Mouse (Mus musculus): ENCODE measurements around the gene Slc15a3. TPM values are rescaled to one million over a fixed set of nuclear protein-coding genes. Genes with fewer than 3 reads are reported as not detected.

Slc15a3 gene
- total and polyA plus RNA-seq, 3 experiments, result not detected

DNA sequence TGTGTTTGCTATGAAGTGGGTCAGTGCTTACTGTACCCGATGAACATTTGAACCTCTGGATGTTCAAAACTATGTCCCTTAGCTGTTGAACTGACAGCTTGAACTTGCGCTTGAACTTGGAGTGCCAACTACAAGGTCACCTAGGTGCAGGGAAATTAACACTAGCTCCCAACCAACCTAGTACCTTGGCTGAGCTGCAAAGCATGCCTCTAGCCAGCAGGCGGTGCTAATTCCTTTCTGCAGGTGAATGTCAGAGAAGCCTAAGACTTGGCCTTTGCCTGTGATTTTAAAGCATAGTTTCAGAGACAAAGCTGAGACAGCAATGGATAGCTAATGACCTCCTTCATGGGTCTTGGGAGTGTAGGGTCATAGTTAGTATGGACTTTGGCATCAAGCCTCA lies 68.4 kb downstream of the Slc15a3 start:
- no peaks in the 10 kb centered on the region for H3K27me3 ChIP-seq (ENCODE audit: control insufficient read depth in 1 of 2, insufficient read depth in 2 of 2, low read length in 2 of 2)
- H3K9ac ChIP-seq (ENCODE audit: control insufficient read depth, low read depth, low read length, poor library complexity, severe bottlenecking), result no peak overlapping the region
- no peak overlapping the region for H3K27ac ChIP-seq (ENCODE audit: control insufficient read depth, low read depth, low read length)
- H3K79me2 ChIP-seq (ENCODE audit: control insufficient read depth, insufficient read depth, low read length, poor library complexity), result no peaks in the 10 kb centered on the region
- H3K9me3 ChIP-seq (replicated peaks; ENCODE audit: insufficient read depth, low read length), result no peaks in the 10 kb centered on the region
- no peak overlapping the region for H3K4me3 ChIP-seq (ENCODE audit: control insufficient read depth in 1 of 2, insufficient read depth in 1 of 2, low read depth in 2 of 2, low read length in 2 of 2)
- peaks cover 0 to 4% of the 10 kb centered on the region in 2 experiments; a peak in 1 of 4 replicates for H3K36me3 ChIP-seq (ENCODE audit: control insufficient read depth in 1 of 2, insufficient read depth in 2 of 2, low read length in 2 of 2)
- DNase-seq (ENCODE audit: low read depth, low spot score), result peak; percentile 71
- H3K4me1 ChIP-seq (ENCODE audit: control insufficient read depth in 1 of 2, insufficient read depth in 2 of 2, low read length in 2 of 2), result no peaks in the 10 kb centered on the region
- TF ChIP-seq EP300 (IDR thresholded peaks at IDR 0.05; ENCODE audit: low read depth in 1 of 2, low read length in 2 of 2) (no peak), NELFE (IDR thresholded peaks at IDR 0.05; ENCODE audit: low read depth, low read length) (no peak), UBTF (IDR thresholded peaks at IDR 0.05; ENCODE audit: borderline replicate concordance, insufficient read depth, low read depth, low read length) (no peak), KAT2A (conservative IDR thresholded peaks at IDR 0.05; ENCODE audit: low read depth, low read length) (no peak), CTCF (IDR thresholded peaks at IDR 0.05 in 2 of 3, conservative IDR thresholded peaks at IDR 0.05 in 1 of 3; ENCODE audit: control insufficient read depth in 1 of 3, insufficient read depth in 1 of 3, low read depth in 2 of 3, low read length in 3 of 3, poor library complexity in 1 of 3, severe bottlenecking in 1 of 3) (peak; percentile 81 to 96 (median 89)), ZKSCAN1 (IDR thresholded peaks at IDR 0.05; ENCODE audit: low read depth, low read length) (no peak), MYB (IDR thresholded peaks at IDR 0.05; ENCODE audit: low read depth, low read length) (no peak), HCFC1 (IDR thresholded peaks at IDR 0.05; ENCODE audit: low read depth, low read length) (no peak), MAZ (IDR thresholded peaks at IDR 0.05; ENCODE audit: low read depth, low read length) (no peak), USF1 (IDR thresholded peaks at IDR 0.05; ENCODE audit: low read depth, low read length) (no peak), RAD21 (IDR thresholded peaks at IDR 0.05; ENCODE audit: low read depth, low read length) (peak; percentile 82), JUND (IDR thresholded peaks at IDR 0.05; ENCODE audit: low read depth, low read length) (no peak), MXI1 (IDR thresholded peaks at IDR 0.05; ENCODE audit: low read depth, low read length) (no peak), NRF1 (IDR thresholded peaks at IDR 0.05; ENCODE audit: insufficient read depth, low read depth, low read length, poor library complexity, severe bottlenecking) (no peak), MAX (IDR thresholded peaks at IDR 0.05; ENCODE audit: low read length) (no peak), USF2 (IDR thresholded peaks at IDR 0.05; ENCODE audit: borderline replicate concordance in 1 of 2, insufficient read depth in 1 of 2, low read depth in 1 of 2, low read length in 2 of 2) (no peak), POLR2A (IDR thresholded peaks at IDR 0.05; ENCODE audit: control insufficient read depth in 1 of 2, insufficient read depth in 1 of 2, low read depth in 1 of 2, low read length in 2 of 2, poor library complexity in 1 of 2) (no peak), ZNF384 (IDR thresholded peaks at IDR 0.05; ENCODE audit: low read depth, low read length) (no peak), TBP (IDR thresholded peaks at IDR 0.05; ENCODE audit: low read depth, low read length) (0 out of 2 replicates have a peak, but pooled peaks have one; percentile 18), GABPA (IDR thresholded peaks at IDR 0.05; ENCODE audit: low read depth, low read length) (no peak), MYC (IDR thresholded peaks at IDR 0.05; ENCODE audit: low read depth, low read length) (0 out of 2 replicates have a peak, but pooled peaks have one; percentile 32), ZC3H11A (IDR thresholded peaks at IDR 0.05; ENCODE audit: low read depth, low read length) (peak; percentile 73), ETS1 (IDR thresholded peaks at IDR 0.05; ENCODE audit: low read depth, low read length) (no peak), RCOR1 (IDR thresholded peaks at IDR 0.05; ENCODE audit: low read depth, low read length) (no peak), POLR2AphosphoS2 (IDR thresholded peaks at IDR 0.05; ENCODE audit: low read length) (no peak), E2F4 (IDR thresholded peaks at IDR 0.05; ENCODE audit: borderline replicate concordance, low read depth, low read length) (no peak), MEF2A (IDR thresholded peaks at IDR 0.05; ENCODE audit: extremely low read depth, insufficient replicate concordance, low read depth, low read length, poor library complexity, severe bottlenecking) (no peak), BHLHE40 (IDR thresholded peaks at IDR 0.05; ENCODE audit: borderline replicate concordance, low read depth, low read length) (no peak), GATA1 (IDR thresholded peaks at IDR 0.05; ENCODE audit: low read depth, low read length) (no peak), POLR2AphosphoS5 (IDR thresholded peaks at IDR 0.05; ENCODE audit: borderline replicate concordance, low read depth, low read length) (no peak), ZMIZ1 (IDR thresholded peaks at IDR 0.05; ENCODE audit: low read depth, low read length) (no peak), TCF12 (IDR thresholded peaks at IDR 0.05; ENCODE audit: low read depth, low read length) (no peak), MAFK (IDR thresholded peaks at IDR 0.05; ENCODE audit: borderline replicate concordance, low read depth, low read length) (no peak), CHD1 (IDR thresholded peaks at IDR 0.05; ENCODE audit: low read depth, low read length) (no peak), SIN3A (IDR thresholded peaks at IDR 0.05; ENCODE audit: low read length) (no peak), TAL1 (IDR thresholded peaks at IDR 0.05; ENCODE audit: low read length) (no peak), CHD2 (IDR thresholded peaks at IDR 0.05; ENCODE audit: low read length) (no peak), SMC3 (IDR thresholded peaks at IDR 0.05; ENCODE audit: low read depth, low read length) (peak; percentile 90), ELF1 (IDR thresholded peaks at IDR 0.05; ENCODE audit: low read depth, low read length) (no peak)
